Mouse (Mus musculus) mouse trophoblast stem cell (cell line): Measurements from ENCODE around the gene 1700013G24Rik.

Experiments used
- in situ Hi-C, 2 experiments: fragments of 300-500 bp; cut with MseI, MboI; formaldehyde crosslinking; loops; 2 replicates in 1 of 2; 3 replicates in 1 of 2; pipeline ENCODE4 v1.15.1; 2025

The 1700013G24Rik gene

GRCm38 (mm10) chr4:137495501-137496100 lies 42.5 kb downstream of the 1700013G24Rik start:
- in situ Hi-C loops, result no loop called here

- in situ Hi-C loops, result no loop called here
Measured at GRCm38 (mm10) chr4:137497367-137497766, 44.3 kb downstream of the 1700013G24Rik start.

- in situ Hi-C loops, result no loop called here
Measured at GRCm38 (mm10) chr4:137497892-137498722, 45.0 kb downstream of the 1700013G24Rik start.

- in situ Hi-C loops, result no loop called here
Measured at GRCm38 (mm10) chr4:137498882-137499583, 45.9 kb downstream of the 1700013G24Rik start.

- in situ Hi-C loops, result no loop called here
Measured at GRCm38 (mm10) chr4:137500149-137500548, 47.1 kb downstream of the 1700013G24Rik start.

GRCm38 (mm10) chr4:137500953-137501352 lies 47.9 kb downstream of the 1700013G24Rik start:
- in situ Hi-C loops, result no loop called here

GRCm38 (mm10) chr4:137502183-137502582 lies 49.1 kb downstream of the 1700013G24Rik start:
- in situ Hi-C loops, result no loop called here

GRCm38 (mm10) chr4:137502801-137503200 lies 49.7 kb downstream of the 1700013G24Rik start:
- in situ Hi-C loops, result no loop called here

- in situ Hi-C loops, result no loop called here
Measured at GRCm38 (mm10) chr4:137503509-137503971, 50.5 kb downstream of the 1700013G24Rik start.
